Mouse (Mus musculus) left cerebral cortex, adult 11 months (tissue): ENCODE data around the gene Nol10.

Experiments
- DNase-seq: peaks from one replicate; pipeline ENCODE4 v3.0.0; 2022; ENCODE audit warnings: low spot score

Nol10 gene

GRCm38 (mm10) chr12:17411242-17411641 lies 63.0 kb downstream of the Nol10 start:
- no peak for DNase-seq

- DNase-seq: no peak
Measured at GRCm38 (mm10) chr12:17411797-17412526, 63.7 kb downstream of the Nol10 start.

GRCm38 (mm10) chr12:17414734-17415133 lies 66.5 kb downstream of the Nol10 start:
- DNase-seq: no peak

GRCm38 (mm10) chr12:17420168-17420810 lies 72.0 kb downstream of the Nol10 start:
- DNase-seq: no peak

- DNase-seq: no peak
Measured at GRCm38 (mm10) chr12:17425254-17426169, 77.3 kb downstream of the Nol10 start.

- DNase-seq: no peak
Measured at GRCm38 (mm10) chr12:17426735-17427134, 78.5 kb downstream of the Nol10 start.

- DNase-seq: no peak
Measured at GRCm38 (mm10) chr12:17430578-17430977, 82.3 kb downstream of the Nol10 start.

GRCm38 (mm10) chr12:17431166-17431565 lies 82.9 kb downstream of the Nol10 start:
- DNase-seq: no peak

- no peak for DNase-seq
Measured at GRCm38 (mm10) chr12:17431812-17432332, 83.6 kb downstream of the Nol10 start.

- no peak for DNase-seq
Measured at GRCm38 (mm10) chr12:17433712-17434111, 85.5 kb downstream of the Nol10 start.

- no peak for DNase-seq
Measured at GRCm38 (mm10) chr12:17436471-17436870, 88.2 kb downstream of the Nol10 start.

GRCm38 (mm10) chr12:17440251-17440651 lies 92.0 kb downstream of the Nol10 start:
- no peak for DNase-seq

GRCm38 (mm10) chr12:17441495-17441894 lies 93.2 kb downstream of the Nol10 start:
- DNase-seq: no peak

GRCm38 (mm10) chr12:17444406-17444805 lies 96.1 kb downstream of the Nol10 start:
- no peak for DNase-seq

GRCm38 (mm10) chr12:17445251-17445650 lies 97.0 kb downstream of the Nol10 start:
- no peak for DNase-seq

GRCm38 (mm10) chr12:17448781-17449180 lies 100.5 kb downstream of the Nol10 start:
- DNase-seq: no peak

GRCm38 (mm10) chr12:17449661-17450091 lies 101.4 kb downstream of the Nol10 start:
- no peak for DNase-seq

GRCm38 (mm10) chr12:17450503-17450902 lies 102.2 kb downstream of the Nol10 start:
- no peak for DNase-seq

GRCm38 (mm10) chr12:17450908-17451307 lies 102.7 kb downstream of the Nol10 start:
- no peak for DNase-seq

- DNase-seq: no peak
Measured at GRCm38 (mm10) chr12:17452273-17452672, 104.0 kb downstream of the Nol10 start.

- no peak for DNase-seq
Measured at GRCm38 (mm10) chr12:17453918-17454317, 105.7 kb downstream of the Nol10 start.

- DNase-seq: no peak
Measured at GRCm38 (mm10) chr12:17455096-17455495, 106.8 kb downstream of the Nol10 start.
